Mouse (Mus musculus) erythroblast, embryonic 14.5 days (primary cell): ENCODE data around the gene Pex5l.

Experiments used
- GATA1 ChIP-seq: IDR thresholded peaks from 2 replicates; pipeline ENCODE4 v1.6.1; 2012; ENCODE audit warnings: low read length, inconsistent platforms, mixed read lengths
- TAL1 ChIP-seq: IDR thresholded peaks from 3 replicates; pipeline ENCODE4 v1.6.1; 2012; ENCODE audit warnings: low read length, inconsistent platforms, mixed read lengths

GRCm38 (mm10) chr3:33081793-33082192 lies 61.3 kb downstream of the Pex5l start:
- TF ChIP-seq GATA1 (no peak), TAL1 (no peak)
